Mouse (Mus musculus) E14TG2a.4 (cell line): ENCODE measurements around the gene Xylb.

Source experiments
- CTCF ChIP-seq: conservative IDR thresholded peaks from 2 replicates; pipeline ENCODE4 v1.5.1; 2014; ENCODE audit warnings: low read length
- NANOG ChIP-seq: IDR thresholded peaks from 2 replicates; pipeline ENCODE4 v1.6.1; 2014; ENCODE audit warnings: borderline replicate concordance, low read length, mixed read lengths
- POU5F1 ChIP-seq: IDR thresholded peaks from 2 replicates; pipeline ENCODE4 v1.6.1; 2014; ENCODE audit warnings: low read length, borderline replicate concordance

DNA sequence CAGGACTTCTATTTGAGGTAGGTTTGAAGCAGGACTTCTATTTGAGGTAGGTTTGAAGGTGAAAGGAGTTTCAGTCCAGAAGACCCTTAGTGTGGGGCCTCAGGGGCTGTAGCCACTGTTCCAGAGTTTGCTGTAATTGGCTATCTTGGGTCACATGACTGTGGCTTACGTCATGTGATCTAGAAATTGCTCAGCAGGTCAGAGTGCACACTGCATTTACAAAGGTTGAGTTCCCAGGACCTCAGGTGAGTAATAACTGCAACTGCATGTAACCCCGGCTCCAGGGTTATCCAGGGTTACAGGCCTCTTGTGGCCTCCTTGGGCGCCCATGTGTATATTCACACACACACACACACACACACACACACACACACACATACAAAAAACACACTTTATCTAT is 11.2 kb downstream of the Xylb start:
- TF ChIP-seq CTCF (no peak), NANOG (no peak), POU5F1 (no peak)
